Mouse (Mus musculus) bone marrow macrophage, adult 2 months (primary cell): ENCODE measurements around the gene Plekhd1.

Experiments
- CTCF ChIP-seq: IDR thresholded peaks from 2 replicates; pipeline ENCODE4 v1.5.1; 2012; ENCODE audit warnings: low read depth, mild to moderate bottlenecking, low read length, moderate library complexity
- POLR2A ChIP-seq: IDR thresholded peaks from 2 replicates; pipeline ENCODE4 v1.6.1; 2012; ENCODE audit warnings: mild to moderate bottlenecking, low read depth, low read length, borderline replicate concordance

- TF ChIP-seq CTCF (no peak), POLR2A (no peak)
These were observed 37.7 kb upstream of the Plekhd1 start for GRCm38 (mm10) chr12:80654659-80655025.
